Mouse (Mus musculus) kidney, adult 9 months (tissue): ENCODE results near the gene Tgfb2.

ENCODE experiments used
- DNase-seq: peaks from one replicate; pipeline ENCODE4 v3.0.0; 2022

Tgfb2 gene

GRCm38 (mm10) chr1:186705915-186706248 lies at the start of gene Tgfb2:
Gene Tgfb2, minus strand, starts transcription at chr1:186705989.
- DNase-seq: no peak

- no peak for DNase-seq
These were observed 44.0 kb upstream of the Tgfb2 start for GRCm38 (mm10) chr1:186749675-186750283.

GRCm38 (mm10) chr1:186748724-186749653 lies 43.2 kb upstream of the Tgfb2 start, which contains the start of gene Rrp15:
Gene Rrp15, minus strand, starts transcription at chr1:186749358.
- peak; percentile 85 for DNase-seq

- no peak for DNase-seq
These were observed 34.0 kb upstream of the Tgfb2 start for GRCm38 (mm10) chr1:186739828-186740227.

GRCm38 (mm10) chr1:186735537-186735936 lies 29.7 kb upstream of the Tgfb2 start:
- DNase-seq: no peak

- DNase-seq: no peak
These were observed 27.3 kb upstream of the Tgfb2 start for GRCm38 (mm10) chr1:186733052-186733451.

GRCm38 (mm10) chr1:186728778-186729177 lies 23.0 kb upstream of the Tgfb2 start:
- no peak for DNase-seq

- peak; percentile 37 for DNase-seq
These were observed 20.3 kb upstream of the Tgfb2 start for GRCm38 (mm10) chr1:186726117-186726516.

- DNase-seq: no peak
These were observed 16.5 kb upstream of the Tgfb2 start for GRCm38 (mm10) chr1:186722299-186722698.

GRCm38 (mm10) chr1:186721846-186722245 lies 16.1 kb upstream of the Tgfb2 start:
- peak; percentile 83 for DNase-seq

GRCm38 (mm10) chr1:186721166-186721565 lies 15.4 kb upstream of the Tgfb2 start:
- DNase-seq: peak; percentile 25

- no peak for DNase-seq
These were observed 13.9 kb upstream of the Tgfb2 start for GRCm38 (mm10) chr1:186719708-186720107.

GRCm38 (mm10) chr1:186718881-186719280 lies 13.1 kb upstream of the Tgfb2 start:
- DNase-seq: peak; percentile 55

GRCm38 (mm10) chr1:186714980-186715896 lies 9.4 kb upstream of the Tgfb2 start:
- DNase-seq: no peak

- DNase-seq: no peak
These were observed 8.4 kb upstream of the Tgfb2 start for GRCm38 (mm10) chr1:186714215-186714614.

- peak; percentile 43 for DNase-seq
These were observed 7.1 kb upstream of the Tgfb2 start for GRCm38 (mm10) chr1:186712802-186713471.

GRCm38 (mm10) chr1:186705203-186705914 lies 430 bp downstream of the Tgfb2 start:
- DNase-seq: peak; percentile 24

- peak; percentile 20 for DNase-seq
These were observed 1.6 kb downstream of the Tgfb2 start for GRCm38 (mm10) chr1:186703980-186704701.

- DNase-seq: peak; percentile 17
These were observed 2.4 kb downstream of the Tgfb2 start for GRCm38 (mm10) chr1:186703256-186703979.
